Mouse (Mus musculus) embryonic facial prominence, embryonic 14.5 days (tissue): Measurements from ENCODE around the gene Nkapl. TPM values are rescaled to one million over a fixed set of nuclear protein-coding genes. Genes with fewer than 3 reads are reported as not detected.

Source experiments
- ATAC-seq: fragments of 200-750 bp; cut with Nextera tagmentation; 2 replicates; pipeline ENCODE4 v1.8.0; 2017; ENCODE audit warnings: low read depth, moderate number of reproducible peaks, moderate TSS enrichment
- DNase-seq: peaks from one replicate; pipeline ENCODE4 v3.0.0-alpha.2; 2015; ENCODE audit warnings: low spot score
- H3K27ac ChIP-seq: fragments of 300-500 bp; sonication (generic); replicated peaks from 2 replicates; pipeline ENCODE4 v1.5.1; 2014; ENCODE audit warnings: low read depth, mild to moderate bottlenecking, low read length, moderate library complexity
- H3K27me3 ChIP-seq: fragments of 300-500 bp; sonication (generic); replicated peaks from 2 replicates; pipeline ENCODE4 v1.6.1; 2014; ENCODE audit warnings: low read length; ENCODE audit not compliant: control insufficient read depth, insufficient read depth
- H3K36me3 ChIP-seq: fragments of 300-500 bp; sonication (generic); 2 replicates; pipeline ENCODE4 v1.6.1; 2014; ENCODE audit warnings: low read length, mixed read lengths; ENCODE audit not compliant: control insufficient read depth, insufficient read depth
- H3K4me1 ChIP-seq: fragments of 300-500 bp; sonication (generic); 2 replicates; pipeline ENCODE4 v1.6.1; 2014; ENCODE audit warnings: antibody characterized with exemption, low read length; ENCODE audit not compliant: control insufficient read depth, insufficient read depth
- H3K4me2 ChIP-seq: fragments of 300-500 bp; sonication (generic); 2 replicates; pipeline ENCODE4 v1.6.1; 2014; ENCODE audit warnings: low read depth, mild to moderate bottlenecking, low read length, moderate library complexity, mixed read lengths
- H3K4me3 ChIP-seq: fragments of 300-500 bp; sonication (generic); 2 replicates; pipeline ENCODE4 v1.5.1; 2014; ENCODE audit warnings: low read depth, mild to moderate bottlenecking, low read length
- H3K9ac ChIP-seq: fragments of 300-500 bp; sonication (generic); 2 replicates; pipeline ENCODE4 v1.6.1; 2014; ENCODE audit warnings: low read depth, mild to moderate bottlenecking, low read length, moderate library complexity, mixed read lengths
- H3K9me3 ChIP-seq: fragments of 300-500 bp; sonication (generic); 2 replicates; pipeline ENCODE4 v1.6.1; 2016; ENCODE audit warnings: low read length; ENCODE audit not compliant: control insufficient read depth
- WGBS: fragments of 180-500 bp; shearing (Covaris S2); extraction: QIAGEN DNeasy Blood & Tissue Kit; methylation state at CpG from one replicate; pipeline ENCODE4 v1.1.7; 2014; 5-methylcytosine and 5-hydroxymethylcytosine counted together
- microRNA counts: library from miRNA; unstranded; fragments of <30 nt; microRNA quantifications from one replicate; lab custom pipeline; 2017
- microRNA-seq: library from miRNA; unstranded; fragments of <30 nt; microRNA quantifications from one replicate; pipeline ENCODE4, GENCODE M21; 2016; ENCODE audit warnings: borderline number of aligned reads
- polyA plus RNA-seq: library from polyadenylated mRNA; unstranded; fragments of >200 nt; fragmentation: Nextera tagmentation; extraction: Ambion mirVana; gene quantifications from 2 replicates; pipeline ENCODE4 v1.2.1, GENCODE M21; 2014

Gene Nkapl
- polyA plus RNA-seq, 1 experiment from 2014 or later, result 2.9 TPM

DNA sequence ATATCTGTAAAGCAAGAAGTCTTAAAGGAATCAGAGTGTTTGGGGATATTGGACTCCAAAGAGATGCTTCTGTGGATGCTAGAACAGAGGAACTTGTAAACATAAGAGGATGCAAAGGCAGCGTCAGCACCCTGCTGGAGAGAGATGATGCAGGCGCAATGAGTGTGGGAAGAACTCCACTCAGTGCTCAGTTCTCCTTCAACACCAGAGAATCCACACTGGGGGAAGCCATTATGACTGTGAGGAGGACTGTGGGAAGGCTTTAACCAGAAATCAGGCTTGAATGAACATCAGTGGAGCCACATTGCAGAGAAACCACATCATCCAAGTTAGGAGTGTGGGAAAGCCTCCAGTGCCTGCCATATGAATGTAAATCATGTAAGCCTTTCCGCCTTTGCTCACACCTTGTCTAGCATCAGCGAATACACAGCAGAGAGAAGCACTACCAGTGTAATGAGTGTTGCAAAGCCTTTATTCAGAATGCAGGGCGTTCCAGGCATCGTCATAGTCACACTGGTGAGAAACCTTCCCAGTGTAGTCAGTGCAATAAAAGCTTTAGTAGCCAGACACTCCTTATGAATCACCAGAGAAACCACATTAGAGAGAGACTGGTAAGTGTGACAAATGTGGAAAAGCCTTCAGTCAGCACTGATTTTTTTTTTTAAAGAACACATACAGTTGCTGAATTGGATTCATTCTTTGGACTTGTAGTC lies 50.9 kb downstream of the Nkapl start:
- Histone ChIP-seq H3K4me3 (no peak overlapping the region), H3K4me1 (no peaks in the 10 kb centered on the region), H3K4me2 (no peak overlapping the region), H3K9me3 (no peaks in the 10 kb centered on the region), H3K36me3 (no peaks in the 10 kb centered on the region), H3K27me3 (no peaks in the 10 kb centered on the region), H3K27ac (no peak overlapping the region), H3K9ac (no peak overlapping the region)
- no peak for ATAC-seq
- DNase-seq, result no peak
- WGBS, result 75% methylated on average over 6 of the region's 6 CpGs

MicroRNA genes within 50 kb of the gene (microRNA counts, 519-probe panel; counts per million panel counts)
- microRNA mmu-miR-1896 (lab: Ali Mortazavi, UCI), result 2,819 counts per million, percentile 63 among the panel's probes with 10 or more counts

Small RNAs within 50 kb of the gene (microRNA-seq; reads per million reads assigned to microRNA genes)
- not detected for gene Mir1896

Other genes with a start within 250 kb of the Nkapl start
- gene Gpx5, start 175.8 kb downstream of the Nkapl start, polyA plus RNA-seq, result not detected in 2 replicates
- gene Gpx6, start 156.4 kb downstream of the Nkapl start, polyA plus RNA-seq, result not detected in 2 replicates
- not detected in 2 replicates for gene Olfr1367, start 121.6 kb downstream of the Nkapl start, polyA plus RNA-seq
- gene Zscan12, start 105.7 kb downstream of the Nkapl start, polyA plus RNA-seq, result 11.1 and 12.7 TPM in 2 replicates
- 62.9 and 70.1 TPM in 2 replicates for gene Zkscan3, start 65.8 kb downstream of the Nkapl start, polyA plus RNA-seq
- gene Pgbd1, start 27.5 kb downstream of the Nkapl start, polyA plus RNA-seq, result 2.3 and 2.5 TPM in 2 replicates
- 14.1 and 14.9 TPM in 2 replicates for gene Zscan26, start 14.8 kb downstream of the Nkapl start, polyA plus RNA-seq
- 3.3 and 3.4 TPM in 2 replicates for gene Zkscan4, start 10.4 kb upstream of the Nkapl start, polyA plus RNA-seq
- not detected in 2 replicates for gene Gm10065, start 10.9 kb upstream of the Nkapl start, polyA plus RNA-seq
- 0.11 and 0.79 TPM in 2 replicates for gene AK157302, start 26.7 kb upstream of the Nkapl start, polyA plus RNA-seq
- gene Gm11273, start 32.9 kb upstream of the Nkapl start, polyA plus RNA-seq, result 5.9 and 6.8 TPM in 2 replicates
- 8.5 and 9.8 TPM in 2 replicates for gene Zkscan8, start 62.6 kb upstream of the Nkapl start, polyA plus RNA-seq
- gene Olfr1366, start 74.3 kb upstream of the Nkapl start, polyA plus RNA-seq, result 0.14 and 0.28 TPM in 2 replicates
- gene Olfr1535, start 91.4 kb upstream of the Nkapl start, polyA plus RNA-seq, result 0.12 TPM in 1 of 2 replicates, not detected in the other
- not detected in 2 replicates for gene Olfr1364, start 113.2 kb upstream of the Nkapl start, polyA plus RNA-seq
- not detected in 2 replicates for gene Olfr1362, start 145.5 kb upstream of the Nkapl start, polyA plus RNA-seq
- gene Olfr11, start 174.0 kb upstream of the Nkapl start, polyA plus RNA-seq, result not detected in 2 replicates
- gene Olfr1361, start 194.9 kb upstream of the Nkapl start, polyA plus RNA-seq, result 0.12 and 0.25 TPM in 2 replicates
- gene Olfr1360, start 208.9 kb upstream of the Nkapl start, polyA plus RNA-seq, result not detected in 2 replicates
- gene Olfr1359, start 229.6 kb upstream of the Nkapl start, polyA plus RNA-seq, result 0.31 TPM in 1 of 2 replicates, not detected in the other
- 1.4 and 1.8 TPM in 2 replicates for gene Hist1h2bl, start 247.6 kb upstream of the Nkapl start, polyA plus RNA-seq
- 10.8 and 14.8 TPM in 2 replicates for gene Hist1h2ai, start 247.9 kb upstream of the Nkapl start, polyA plus RNA-seq
- gene Hist1h3h, start 249.2 kb upstream of the Nkapl start, polyA plus RNA-seq, result 9.5 and 9.6 TPM in 2 replicates